Comparison of ENCODE assay signal across 8 mouse cellular contexts in genomic region chr5:107987835-107988251, GRCm38 (mm10). TPM values are rescaled to one million over a fixed set of nuclear protein-coding genes. Genes with fewer than 3 reads are reported as not detected.
DNase-seq lines count a peak whose midpoint lies in the region; ATAC-seq and TF ChIP-seq lines count a peak whose summit lies in the region.

No protein-coding gene starts in this region.

- no peak for ATAC-seq in kidney, embryonic 16.5 days (ENCODE audit: low FRiP score, low TSS enrichment)
- no peak for ATAC-seq in forebrain, postnatal 0 days
- ATAC-seq in liver, embryonic 11.5 days (replicated peaks; ENCODE audit: low FRiP score): peak; percentile 65
- ATAC-seq in neural tube, embryonic 12.5 days (ENCODE audit: low FRiP score, low read depth): 0 out of 2 replicates have a peak, but pooled peaks have one; percentile 13

- no peak for TF ChIP-seq CTCF in forebrain, postnatal 0 days (IDR thresholded peaks at IDR 0.05; ENCODE audit: low read depth)

- peak overlapping the region; percentile 88 for H3K9ac ChIP-seq in kidney, embryonic 16.5 days (replicated peaks; ENCODE audit: low read length)
- peak overlapping the region; percentile 92; the same call in 1 of the 2 replicates for H3K9ac ChIP-seq in forebrain, postnatal 0 days
- H3K9ac ChIP-seq in liver, embryonic 11.5 days (ENCODE audit: low read depth, low read length): peak overlapping the region; percentile 88
- H3K9ac ChIP-seq in neural tube, embryonic 12.5 days: peak overlapping the region; percentile 87; the same call in 1 of the 2 replicates

- DNase-seq in kidney, adult 9 months: no peak
- DNase-seq in T-cell, adult 2 months (ENCODE audit: low spot score): peak; percentile 64
- peak; percentile 6 for DNase-seq in forebrain, postnatal 0 days
- no peak for DNase-seq in liver, embryonic 11.5 days (ENCODE audit: low spot score)
- DNase-seq in gastrocnemius, adult 8-10 months (ENCODE audit: low spot score in 2 of 2): no peak
- no peak for DNase-seq in right cerebral cortex, postnatal 25 days

- H3K4me3 ChIP-seq in kidney, embryonic 16.5 days (ENCODE audit: low read length): peak overlapping the region; percentile 86
- peak overlapping the region; percentile 82 for H3K4me3 ChIP-seq in forebrain, postnatal 0 days (ENCODE audit: low read depth, low read length)
- peak overlapping the region; percentile 85 for H3K4me3 ChIP-seq in liver, embryonic 11.5 days (ENCODE audit: low read depth, low read length)
- H3K4me3 ChIP-seq in neural tube, embryonic 12.5 days: peak overlapping the region; percentile 86

- peak overlapping the region; percentile 87 for H3K27ac ChIP-seq in kidney, embryonic 16.5 days (ENCODE audit: low read length)
- peak overlapping the region; percentile 96; the same call in 1 of the 2 replicates for H3K27ac ChIP-seq in forebrain, postnatal 0 days (ENCODE audit: low read depth, low read length)
- peak overlapping the region; percentile 90 for H3K27ac ChIP-seq in liver, embryonic 11.5 days (ENCODE audit: low read depth, low read length)
- H3K27ac ChIP-seq in neural tube, embryonic 12.5 days: no peak overlapping the region

- H3K4me2 ChIP-seq in kidney, embryonic 16.5 days (replicated peaks; ENCODE audit: low read depth, low read length): peak overlapping the region; percentile 72
- H3K4me2 ChIP-seq in forebrain, postnatal 0 days (ENCODE audit: low read depth): peak overlapping the region; percentile 54
- peak overlapping the region; percentile 79 for H3K4me2 ChIP-seq in liver, embryonic 11.5 days
- peak overlapping the region; percentile 72 for H3K4me2 ChIP-seq in neural tube, embryonic 12.5 days (replicated peaks)

- H3K27me3 ChIP-seq in kidney, embryonic 16.5 days (ENCODE audit: insufficient read depth, low read length): no peaks in the 10 kb centered on the region
- H3K27me3 ChIP-seq in forebrain, postnatal 0 days (ENCODE audit: insufficient read depth, low read length): no peaks in the 10 kb centered on the region
- H3K27me3 ChIP-seq in liver, embryonic 11.5 days (replicated peaks; ENCODE audit: control insufficient read depth, insufficient read depth, low read length): no peaks in the 10 kb centered on the region
- no peaks in the 10 kb centered on the region for H3K27me3 ChIP-seq in neural tube, embryonic 12.5 days (replicated peaks)

- 6% methylated on average over 5 of the region's 5 CpGs for WGBS in kidney, embryonic 16.5 days
- WGBS in forebrain, postnatal 0 days: 19% methylated on average over 5 of the region's 5 CpGs
- WGBS in liver, embryonic 11.5 days: 19% methylated on average over 5 of the region's 5 CpGs
- WGBS in neural tube, embryonic 12.5 days: 27% methylated on average over 5 of the region's 5 CpGs

- peaks cover 6% of the 10 kb centered on the region for H3K4me1 ChIP-seq in kidney, embryonic 16.5 days (ENCODE audit: insufficient read depth, low read length)
- H3K4me1 ChIP-seq in forebrain, postnatal 0 days (ENCODE audit: insufficient read depth): no peaks in the 10 kb centered on the region
- H3K4me1 ChIP-seq in liver, embryonic 11.5 days (replicated peaks; ENCODE audit: control insufficient read depth, insufficient read depth, low read length): peaks cover 16% of the 10 kb centered on the region
- no peaks in the 10 kb centered on the region for H3K4me1 ChIP-seq in neural tube, embryonic 12.5 days

- H3K9me3 ChIP-seq in kidney, embryonic 16.5 days (ENCODE audit: low read length): no peaks in the 10 kb centered on the region
- no peaks in the 10 kb centered on the region for H3K9me3 ChIP-seq in forebrain, postnatal 0 days (ENCODE audit: low read length)
- no peaks in the 10 kb centered on the region for H3K9me3 ChIP-seq in liver, embryonic 11.5 days (ENCODE audit: control insufficient read depth, low read length)
- no peaks in the 10 kb centered on the region for H3K9me3 ChIP-seq in neural tube, embryonic 12.5 days

- no peaks in the 10 kb centered on the region for H3K36me3 ChIP-seq in kidney, embryonic 16.5 days (ENCODE audit: insufficient read depth, low read length)
- H3K36me3 ChIP-seq in forebrain, postnatal 0 days (ENCODE audit: insufficient read depth): no peaks in the 10 kb centered on the region
- H3K36me3 ChIP-seq in liver, embryonic 11.5 days (ENCODE audit: control insufficient read depth, insufficient read depth, low read length): no peaks in the 10 kb centered on the region
- no peaks in the 10 kb centered on the region for H3K36me3 ChIP-seq in neural tube, embryonic 12.5 days

RNA-seq across cellular contexts. Expression of gene Fam69a, which starts 1.0 kb away (rescaled TPM):
- 19.6 and 20.8 TPM in 2 replicates for polyA plus RNA-seq in kidney, embryonic 16.5 days (2015; fragmentation: Nextera tagmentation; extraction: Ambion mirVana)
- 23.9 and 28.5 TPM in 2 replicates for total RNA-seq in forebrain, postnatal 0 days (2014; rRNA removed)
- polyA plus RNA-seq in forebrain, postnatal 0 days (2015; fragmentation: Nextera tagmentation; extraction: Ambion mirVana): 47.8 and 60.9 TPM in 2 replicates
- polyA plus RNA-seq in liver, embryonic 11.5 days (2014; fragmentation: Nextera tagmentation; extraction: Ambion mirVana): 19.5 and 20.6 TPM in 2 replicates
- 32.6 and 35.6 TPM in 2 replicates for polyA plus RNA-seq in neural tube, embryonic 12.5 days (2016; fragmentation: Nextera tagmentation; extraction: Ambion mirVana)
- 10 to 100 TPM; 29.3 to 38.2 (median 31.6) TPM for total RNA-seq in gastrocnemius, adult 8-10 months (2022)

Comparison
In these comparisons a context has a peak if more than half of its experiments do, and no peak if none do; other contexts are left out.
1. ATAC-seq: peak in liver, embryonic 11.5 days (single experiment) and neural tube, embryonic 12.5 days (single experiment); none in kidney, embryonic 16.5 days (single experiment) and forebrain, postnatal 0 days (single experiment).
2. DNase-seq: peak in T-cell, adult 2 months (single experiment) and forebrain, postnatal 0 days (single experiment); none in kidney, adult 9 months (single experiment), liver, embryonic 11.5 days (single experiment), gastrocnemius, adult 8-10 months (0 of 2) and right cerebral cortex, postnatal 25 days (single experiment).
3. Peak in every context shown above with its lines, with median percentiles within 50 percentile points of each other: H3K4me2 ChIP-seq, H3K4me3 ChIP-seq and H3K9ac ChIP-seq.